Mouse (Mus musculus): Measurements from ENCODE around the gene Usmg5.

GRCm38 (mm10) chr19:47101080-47101479 is 10.6 kb upstream of the Usmg5 start:
- TF ChIP-seq CTCF (IDR thresholded peaks at IDR 0.05; ENCODE audit: low read depth) (no peak), EP300 (IDR thresholded peaks at IDR 0.05; ENCODE audit: low read depth) (no peak)
